Mouse (Mus musculus) kidney, embryonic 16.5 days (tissue): ENCODE measurements at regions not wholly inside any gene's neighbourhood (a gene's known extent, or its start where the extent isn't known, plus 50 kb on each side); places are given as distances from the start of the nearest gene placed in this dataset.

Experiments
- ATAC-seq: fragments of 200-750 bp; cut with Nextera tagmentation; 2 replicates; pipeline ENCODE4 v1.8.0; 2017; ENCODE audit warnings: moderate TSS enrichment; ENCODE audit not compliant: low FRiP score, low TSS enrichment
- H3K27ac ChIP-seq: fragments of 300-500 bp; sonication (generic); 2 replicates; pipeline ENCODE4 v1.5.1; 2014; ENCODE audit warnings: low read length
- H3K27me3 ChIP-seq: fragments of 300-500 bp; sonication (generic); 2 replicates; pipeline ENCODE4 v1.6.1; 2014; ENCODE audit warnings: low read length, control low read depth, mixed read lengths; ENCODE audit not compliant: insufficient read depth
- H3K36me3 ChIP-seq: fragments of 300-500 bp; sonication (generic); 2 replicates; pipeline ENCODE4 v1.6.1; 2014; ENCODE audit warnings: low read length, control low read depth, mixed read lengths; ENCODE audit not compliant: insufficient read depth
- H3K4me1 ChIP-seq: fragments of 300-500 bp; sonication (generic); 2 replicates; pipeline ENCODE4 v1.6.1; 2014; ENCODE audit warnings: low read length, control low read depth, mixed read lengths; ENCODE audit not compliant: insufficient read depth
- H3K4me2 ChIP-seq: fragments of 300-500 bp; sonication (generic); replicated peaks from 2 replicates; pipeline ENCODE4 v1.6.1; 2014; ENCODE audit warnings: low read depth, low read length
- H3K4me3 ChIP-seq: fragments of 300-500 bp; sonication (generic); 2 replicates; pipeline ENCODE4 v1.5.1; 2014; ENCODE audit warnings: mild to moderate bottlenecking, low read length
- H3K9ac ChIP-seq: fragments of 300-500 bp; sonication (generic); replicated peaks from 2 replicates; pipeline ENCODE4 v1.6.1; 2014; ENCODE audit warnings: low read length
- H3K9me3 ChIP-seq: fragments of 300-500 bp; sonication (generic); 2 replicates; pipeline ENCODE4 v1.6.1; 2016; ENCODE audit warnings: low read length, control low read depth
- WGBS: fragments of 180-500 bp; shearing (Covaris S2); extraction: QIAGEN DNeasy Blood & Tissue Kit; methylation state at CpG from one replicate; pipeline ENCODE4 v1.1.7; 2014; 5-methylcytosine and 5-hydroxymethylcytosine counted together

DNA sequence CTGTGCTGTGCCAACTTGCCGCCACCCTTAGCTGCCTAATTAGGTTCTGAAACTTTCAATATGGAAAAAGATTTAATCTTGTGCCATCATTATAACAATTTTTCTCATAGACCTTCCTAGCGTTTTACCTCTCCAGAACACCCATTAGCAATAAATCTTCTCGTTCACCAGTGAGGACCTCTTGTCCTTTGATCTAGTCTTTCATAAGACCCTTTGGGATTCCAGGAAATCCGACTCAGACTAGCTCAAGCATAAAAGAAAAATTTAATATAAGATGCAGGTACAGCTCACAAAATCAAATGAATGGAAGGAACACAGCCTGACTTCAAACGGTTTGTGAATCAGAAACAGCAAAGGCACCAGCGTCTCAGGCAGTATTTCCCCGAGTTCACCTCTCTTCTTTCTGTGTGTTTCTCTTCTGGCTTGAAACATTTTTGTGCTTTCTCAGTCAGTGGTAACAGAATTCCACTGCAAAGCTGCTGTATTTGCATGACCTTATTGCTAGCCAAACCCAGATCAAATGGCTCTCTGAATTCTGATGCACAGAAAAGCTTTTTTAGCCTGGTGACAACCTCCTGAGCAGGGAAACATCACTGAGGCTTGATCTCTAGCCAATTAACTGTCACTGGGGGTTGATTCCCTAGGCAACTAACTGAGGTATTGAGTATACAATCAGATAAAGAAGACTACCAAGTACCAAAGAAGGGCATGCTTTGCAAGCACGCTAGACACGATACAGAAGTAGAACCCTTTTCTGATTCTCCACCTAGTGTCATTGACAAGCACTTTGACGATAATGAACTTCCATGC is 539.8 kb downstream of the Cenpc1 start:
- no peak overlapping the region for H3K4me3 ChIP-seq
- H3K27me3 ChIP-seq = no peaks in the 10 kb centered on the region
- no peaks in the 10 kb centered on the region for H3K9me3 ChIP-seq
- H3K9ac ChIP-seq = no peak overlapping the region
- no peak for ATAC-seq
- no peak overlapping the region for H3K4me2 ChIP-seq
- H3K4me1 ChIP-seq = no peaks in the 10 kb centered on the region
- no peaks in the 10 kb centered on the region for H3K36me3 ChIP-seq
- WGBS = 81% methylated on average over 10 of the region's 10 CpGs
- no peak overlapping the region for H3K27ac ChIP-seq

DNA sequence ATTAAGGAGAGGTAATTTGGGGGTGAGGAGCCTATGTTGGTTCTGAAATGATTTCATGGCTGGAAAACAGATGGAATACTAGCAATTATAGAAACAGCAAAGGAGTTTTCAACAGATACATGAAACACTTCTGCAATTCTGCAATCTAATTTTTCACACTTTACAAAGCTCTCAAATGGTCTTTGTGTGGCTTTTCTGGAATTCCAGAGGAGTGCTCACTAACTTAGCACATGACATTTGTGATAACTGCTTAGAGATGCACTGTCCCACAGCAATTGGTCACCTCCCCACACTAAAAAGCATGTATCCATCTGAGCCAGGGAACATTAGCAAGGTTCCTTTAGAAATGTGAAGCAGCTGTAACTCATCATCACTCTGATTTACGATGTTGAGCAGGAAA is 560.1 kb downstream of the Cenpc1 start:
- H3K4me2 ChIP-seq = no peak overlapping the region
- no peaks in the 10 kb centered on the region for H3K36me3 ChIP-seq
- no peaks in the 10 kb centered on the region for H3K27me3 ChIP-seq
- no peak overlapping the region for H3K9ac ChIP-seq
- H3K27ac ChIP-seq = no peak overlapping the region
- H3K4me1 ChIP-seq = no peaks in the 10 kb centered on the region
- no peaks in the 10 kb centered on the region for H3K9me3 ChIP-seq
- 83% methylated on average over 1 of the region's 1 CpGs for WGBS
- H3K4me3 ChIP-seq = no peak overlapping the region
- ATAC-seq = no peak

DNA sequence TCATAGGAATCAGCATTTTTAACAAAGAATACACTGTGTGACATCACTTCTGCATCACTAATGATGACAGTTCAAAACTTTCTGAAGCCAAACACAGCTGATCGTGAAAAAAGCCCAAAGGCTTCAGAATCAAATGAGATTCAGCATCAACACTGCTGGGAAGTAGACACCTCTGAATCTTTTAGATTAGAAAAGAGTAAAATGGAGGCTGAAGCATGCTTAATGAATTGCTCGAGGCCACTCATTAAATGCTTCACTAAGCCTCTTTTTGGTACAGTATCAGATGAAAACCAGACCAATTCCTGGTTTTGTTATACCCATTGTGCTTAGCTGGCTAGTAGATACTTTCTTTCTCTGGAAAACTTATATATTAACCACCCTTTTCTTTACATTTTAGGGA is 568.1 kb downstream of the Cenpc1 start:
- Histone ChIP-seq H3K4me1 (no peaks in the 10 kb centered on the region), H3K27me3 (no peaks in the 10 kb centered on the region), H3K9me3 (no peaks in the 10 kb centered on the region), H3K27ac (no peak overlapping the region), H3K4me3 (no peak overlapping the region), H3K4me2 (no peak overlapping the region), H3K9ac (no peak overlapping the region), H3K36me3 (no peaks in the 10 kb centered on the region)
- 65% methylated on average over 2 of the region's 2 CpGs for WGBS
- ATAC-seq = no peak

DNA sequence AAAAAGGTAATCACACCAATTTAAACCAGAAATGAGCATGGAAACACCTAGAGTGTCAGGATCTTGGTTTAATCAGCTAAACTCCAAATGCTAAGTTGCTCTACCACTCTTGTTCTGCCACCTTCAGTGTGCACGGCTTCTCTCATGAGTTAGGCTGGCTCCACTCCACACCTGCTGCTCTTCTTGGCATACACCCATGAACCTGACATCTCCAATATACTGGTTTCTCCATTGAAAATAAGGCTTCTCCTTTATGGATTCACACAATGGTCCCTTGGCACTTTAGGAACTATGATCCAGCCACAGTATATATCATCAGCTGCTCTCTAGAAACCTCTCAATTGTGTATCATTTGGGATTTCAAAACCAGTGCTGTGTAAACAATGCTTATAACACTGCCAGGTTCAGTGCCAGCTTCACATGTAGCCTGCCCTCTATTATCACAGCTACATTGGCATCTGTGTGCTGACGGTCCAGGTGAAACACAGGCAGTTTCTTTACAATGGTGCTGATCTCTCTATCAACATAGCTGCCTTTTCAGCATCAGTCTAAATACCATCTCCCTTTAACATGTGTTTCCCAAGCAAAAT is 579.6 kb downstream of the Cenpc1 start:
- no peaks in the 10 kb centered on the region for H3K27me3 ChIP-seq
- 94% methylated on average over 2 of the region's 2 CpGs for WGBS
- no peaks in the 10 kb centered on the region for H3K9me3 ChIP-seq
- no peak overlapping the region for H3K4me3 ChIP-seq
- no peak overlapping the region for H3K27ac ChIP-seq
- H3K36me3 ChIP-seq = no peaks in the 10 kb centered on the region
- no peak for ATAC-seq
- H3K4me1 ChIP-seq = no peaks in the 10 kb centered on the region
- no peak overlapping the region for H3K4me2 ChIP-seq
- no peak overlapping the region for H3K9ac ChIP-seq

DNA sequence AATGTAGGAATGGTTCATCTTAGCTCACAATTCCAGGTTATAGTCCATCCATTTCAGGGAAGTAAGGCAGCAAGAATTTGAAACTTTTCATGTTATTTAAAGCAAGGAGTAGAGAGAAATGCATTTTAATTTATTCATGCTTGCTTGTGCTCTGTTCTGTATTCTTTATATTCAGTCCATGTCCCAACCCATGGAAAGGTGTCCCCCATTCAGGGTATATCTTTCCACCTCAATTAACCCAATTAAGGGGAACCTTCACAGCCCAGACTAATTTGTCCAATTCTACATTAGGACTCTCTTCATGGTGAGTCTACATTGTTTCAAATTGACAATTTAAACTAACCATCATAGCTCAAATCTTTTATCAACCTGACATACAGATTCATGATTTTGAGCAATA is 580.2 kb downstream of the Cenpc1 start:
- no peaks in the 10 kb centered on the region for H3K27me3 ChIP-seq
- no peak overlapping the region for H3K4me2 ChIP-seq
- H3K4me3 ChIP-seq = no peak overlapping the region
- H3K27ac ChIP-seq = no peak overlapping the region
- no peaks in the 10 kb centered on the region for H3K36me3 ChIP-seq
- H3K9me3 ChIP-seq = no peaks in the 10 kb centered on the region
- H3K9ac ChIP-seq = no peak overlapping the region
- no peaks in the 10 kb centered on the region for H3K4me1 ChIP-seq
- ATAC-seq = no peak

DNA sequence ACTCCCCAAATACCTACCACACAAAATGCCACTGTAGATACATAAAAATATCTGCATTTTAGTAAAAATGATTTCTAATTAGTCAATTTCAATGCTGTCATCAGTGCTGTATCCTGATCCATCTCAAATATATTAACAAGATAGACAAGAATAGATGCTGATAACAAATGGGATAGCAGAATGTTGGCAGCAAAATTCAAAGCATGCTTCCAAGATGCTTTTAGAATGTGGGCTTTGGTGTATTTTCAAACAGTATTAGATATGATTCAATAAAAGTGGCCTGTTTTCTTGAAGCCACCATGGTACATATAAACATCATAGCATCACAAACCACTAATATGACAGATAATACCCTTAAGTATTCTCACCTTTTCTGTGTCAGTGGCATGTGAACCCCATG is 597.6 kb downstream of the Cenpc1 start:
- no peak for ATAC-seq
- Histone ChIP-seq H3K9ac (no peak overlapping the region), H3K4me2 (no peak overlapping the region), H3K4me1 (no peaks in the 10 kb centered on the region), H3K27ac (no peak overlapping the region), H3K9me3 (no peaks in the 10 kb centered on the region), H3K36me3 (no peaks in the 10 kb centered on the region), H3K4me3 (no peak overlapping the region), H3K27me3 (no peaks in the 10 kb centered on the region)

GRCm38 (mm10) chr5:85467151-85467550 is 598.2 kb downstream of the Cenpc1 start:
- H3K9me3 ChIP-seq = no peaks in the 10 kb centered on the region
- no peaks in the 10 kb centered on the region for H3K36me3 ChIP-seq
- no peak overlapping the region for H3K4me2 ChIP-seq
- no peak overlapping the region for H3K4me3 ChIP-seq
- no peaks in the 10 kb centered on the region for H3K4me1 ChIP-seq
- WGBS = 95% methylated on average over 3 of the region's 3 CpGs
- H3K27me3 ChIP-seq = no peaks in the 10 kb centered on the region
- no peak overlapping the region for H3K27ac ChIP-seq
- no peak for ATAC-seq
- H3K9ac ChIP-seq = no peak overlapping the region
